Mouse (Mus musculus) left cerebral cortex, adult 8-10 months (tissue): ENCODE data around the gene Erh. TPM values are rescaled to one million over a fixed set of nuclear protein-coding genes. Genes with fewer than 3 reads are reported as not detected.

Source experiments
- DNase-seq, 2 experiments: peaks; one replicate each; pipeline ENCODE4 v3.0.0; 2022; ENCODE audit warnings: low spot score in 2 of 2
- total RNA-seq, 4 experiments: library from RNA; stranded (reverse); gene quantifications; 2 replicates each; pipeline ENCODE4 v1.2.4; 2022

Gene Erh
- total RNA-seq, 4 experiments from 2014 or later, result 24.8 to 52.7 (median 38.4) TPM

GRCm38 (mm10) chr12:80615371-80616257 is 28.5 kb downstream of the Erh start:
- DNase-seq, result no peak

- DNase-seq, result no peak
Measured at GRCm38 (mm10) chr12:80612113-80612791, 31.9 kb downstream of the Erh start.

- no peak for DNase-seq
Measured at GRCm38 (mm10) chr12:80609928-80610327, 34.2 kb downstream of the Erh start.

GRCm38 (mm10) chr12:80608576-80608975 is 35.6 kb downstream of the Erh start:
- DNase-seq, result no peak

GRCm38 (mm10) chr12:80604218-80604617 is 39.9 kb downstream of the Erh start:
- peak in 1 of 2 experiments; percentile 41 for DNase-seq

GRCm38 (mm10) chr12:80603566-80603965 is 40.6 kb downstream of the Erh start:
- DNase-seq, result no peak

- DNase-seq, result no peak
Measured at GRCm38 (mm10) chr12:80602432-80602831, 41.7 kb downstream of the Erh start.

- DNase-seq, result no peak
Measured at GRCm38 (mm10) chr12:80601597-80602269, 42.4 kb downstream of the Erh start.

GRCm38 (mm10) chr12:80598756-80599155 is 45.4 kb downstream of the Erh start:
- peak in 1 of 2 experiments; percentile 68 for DNase-seq

- no peak for DNase-seq
Measured at GRCm38 (mm10) chr12:80598236-80598635, 45.9 kb downstream of the Erh start.

- DNase-seq, result no peak
Measured at GRCm38 (mm10) chr12:80595968-80596367, 48.2 kb downstream of the Erh start.

- DNase-seq, result no peak
Measured at GRCm38 (mm10) chr12:80595566-80595965, 48.6 kb downstream of the Erh start.

GRCm38 (mm10) chr12:80594781-80595180 is 49.4 kb downstream of the Erh start:
- DNase-seq, result no peak

- no peak for DNase-seq
Measured at GRCm38 (mm10) chr12:80594141-80594540, 50.0 kb downstream of the Erh start.

GRCm38 (mm10) chr12:80584973-80585372 is 59.2 kb downstream of the Erh start:
- DNase-seq, result no peak

Other genes starting within 250 kb of the Erh start
- gene Dcaf5, start 207.7 kb downstream of the Erh start, total RNA-seq, result 10 to 100 TPM; 70.0 to 76.7 (median 73.6) TPM
- gene Exd2, start 181.2 kb downstream of the Erh start, total RNA-seq, result 10 to 100 TPM; 89.9 to 97.8 (median 94.5) TPM
- 100 to 1,000 TPM in 1 of 4 experiments, 10 to 100 TPM in 3; 94.5 to 107 (median 97.9) TPM for gene Galnt16, start 126.1 kb downstream of the Erh start, total RNA-seq
- gene Slc39a9, start 458 bp downstream of the Erh start, total RNA-seq, result 10 to 100 TPM; 34.7 to 40.3 (median 37.8) TPM
- 1 to 10 TPM; 3.6 to 7.8 (median 5.6) TPM for gene Plekhd1, start 48.2 kb upstream of the Erh start, total RNA-seq
- 10 to 100 TPM; 12.9 to 14.9 (median 13.8) TPM for gene Ccdc177, start 116.3 kb upstream of the Erh start, total RNA-seq
- gene Susd6, start 146.2 kb upstream of the Erh start, total RNA-seq, result 10 to 100 TPM; 34.7 to 38.2 (median 35.5) TPM